Mouse (Mus musculus): ENCODE data around the gene Gfy.
"Not testable (repeated sequence)": the region's sequence is repeated elsewhere in the genome, so short reads cannot be mapped to it uniquely, and the experiment has no call there.

The Gfy gene

GRCm38 (mm10) chr7:45193871-45194785, 14.8 kb upstream of the Gfy start:
- in situ Hi-C loops (cut with MboI, MseI): no loop called here

GRCm38 (mm10) chr7:45193406-45193805, 14.0 kb upstream of the Gfy start:
- in situ Hi-C loops (cut with MboI, MseI): no loop called here

GRCm38 (mm10) chr7:45192585-45193310, 13.4 kb upstream of the Gfy start:
- in situ Hi-C loops (cut with MboI, MseI): no loop called here

- in situ Hi-C loops (cut with MboI, MseI): no loop called here
Measured at GRCm38 (mm10) chr7:45191803-45192363, 12.5 kb upstream of the Gfy start.

GRCm38 (mm10) chr7:45191161-45191560, 11.8 kb upstream of the Gfy start:
- in situ Hi-C loops (cut with MboI, MseI): no loop called here

- in situ Hi-C loops (cut with MboI, MseI): no loop called here
Measured at GRCm38 (mm10) chr7:45190186-45190585, 10.8 kb upstream of the Gfy start.

GRCm38 (mm10) chr7:45189600-45189999, 10.2 kb upstream of the Gfy start:
- in situ Hi-C loops (cut with MboI, MseI): no loop called here

GRCm38 (mm10) chr7:45185921-45186320, 6.6 kb upstream of the Gfy start:
- in situ Hi-C loops (cut with MboI, MseI): no loop called here

- in situ Hi-C loops (cut with MboI, MseI): loop anchor here in 1 of 2 experiments (5.0 kb wide), 1 partner anchor 631 kb away; the partner anchor contains the start of gene Nr1h2
Measured at GRCm38 (mm10) chr7:45183672-45184071, 4.3 kb upstream of the Gfy start.

- in situ Hi-C loops (cut with MboI, MseI): loop anchor here in 1 of 2 experiments (5.0 kb wide), 1 partner anchor 630 kb away; the partner anchor contains the start of gene Nr1h2
Measured at GRCm38 (mm10) chr7:45182606-45183005, 3.2 kb upstream of the Gfy start.

GRCm38 (mm10) chr7:45182199-45182601, 2.8 kb upstream of the Gfy start:
- in situ Hi-C loops (cut with MboI, MseI): loop anchor here in 1 of 2 experiments (5.0 kb wide), 1 partner anchor 630 kb away; the partner anchor contains the start of gene Nr1h2

- in situ Hi-C loops (cut with MboI, MseI): loop anchor here in 1 of 2 experiments (5.0 kb wide), 1 partner anchor 629 kb away; the partner anchor contains the start of gene Nr1h2
Measured at GRCm38 (mm10) chr7:45181540-45181939, 2.2 kb upstream of the Gfy start.

- in situ Hi-C loops (cut with MboI, MseI): loop anchor here in 1 of 2 experiments (5.0 kb wide), 1 partner anchor 629 kb away; the partner anchor contains the start of gene Nr1h2
Measured at GRCm38 (mm10) chr7:45180896-45181477, 1.6 kb upstream of the Gfy start, which contains the start of gene Pth2. TSS of gene Pth2 (plus strand) at chr7:45180995.

GRCm38 (mm10) chr7:45178550-45178949, 819 bp downstream of the Gfy start:
- in situ Hi-C loops (cut with MboI, MseI): no loop called here

- in situ Hi-C loops (cut with MboI, MseI): no loop called here
Measured at GRCm38 (mm10) chr7:45176356-45176755, 3.0 kb downstream of the Gfy start.

- in situ Hi-C loops (cut with MboI, MseI): no loop called here
Measured at GRCm38 (mm10) chr7:45175929-45176328, 3.4 kb downstream of the Gfy start.

- in situ Hi-C loops (cut with MboI, MseI): no loop called here
Measured at GRCm38 (mm10) chr7:45175398-45175797, 4.0 kb downstream of the Gfy start.

GRCm38 (mm10) chr7:45174567-45175280, 4.6 kb downstream of the Gfy start:
- in situ Hi-C loops (cut with MboI, MseI): no loop called here

GRCm38 (mm10) chr7:45173772-45174171, 5.6 kb downstream of the Gfy start:
- in situ Hi-C loops (cut with MboI, MseI): not testable (repeated sequence)

GRCm38 (mm10) chr7:45172974-45173373, 6.4 kb downstream of the Gfy start:
- in situ Hi-C loops (cut with MboI, MseI): no loop called here

- in situ Hi-C loops (cut with MboI, MseI): no loop called here
Measured at GRCm38 (mm10) chr7:45169495-45169894, 9.9 kb downstream of the Gfy start.

Measured in T-helper 17 cell (primary cell).